Mouse (Mus musculus) CH12.LX (cell line): ENCODE data around the gene 1600002K03Rik. TPM values are rescaled to one million over a fixed set of nuclear protein-coding genes. Genes with fewer than 3 reads are reported as not detected.
A peak's percentile ranks its signal among the peaks of the same experiment; 100 is the strongest.

Source experiments
- DNase-seq: peaks from one replicate; pipeline ENCODE4 v3.0.0-alpha.2; 2013; ENCODE audit errors: extremely low read depth
- H3K27ac ChIP-seq: 2 replicates; pipeline ENCODE4 v1.5.1; 2012; ENCODE audit warnings: low read depth, mild to moderate bottlenecking, control low read depth, moderate library complexity; ENCODE audit not compliant: insufficient read depth
- H3K27me3 ChIP-seq: replicated peaks from 2 replicates; pipeline ENCODE3; 2012; ENCODE audit warnings: inconsistent platforms
- H3K36me3 ChIP-seq, 2 experiments: replicated peaks in 1 of 2; 2 replicates each; pipeline versions ENCODE3 to v1.6.1; 2012; ENCODE audit warnings: inconsistent platforms in 1 of 2, low read length in 1 of 2, mild to moderate bottlenecking in 1 of 2, mixed read lengths in 1 of 2, moderate library complexity in 1 of 2; ENCODE audit not compliant: control insufficient read depth in 1 of 2, insufficient read depth in 1 of 2
- H3K4me1 ChIP-seq, 2 experiments: 2 replicates each; pipeline ENCODE4 v1.6.1; 2012; ENCODE audit warnings: inconsistent platforms in 1 of 2, moderate library complexity in 1 of 2; ENCODE audit not compliant: insufficient read depth in 2 of 2, control insufficient read depth in 1 of 2
- H3K4me2 ChIP-seq: 2 replicates; pipeline ENCODE4 v1.6.1; 2012; ENCODE audit warnings: low read depth, mild to moderate bottlenecking, control low read depth; ENCODE audit not compliant: poor library complexity, insufficient read depth, severe bottlenecking
- H3K4me3 ChIP-seq, 3 experiments: fragments of 150-350 bp in 1 of 3; sonication (generic) in 1 of 3; replicated peaks in 1 of 3; 2 replicates each; pipeline versions ENCODE3 to v1.5.1; 2011 to 2012; ENCODE audit warnings: low read depth in 2 of 3, low read length in 2 of 3, mild to moderate bottlenecking in 2 of 3, moderate library complexity in 2 of 3, control low read depth in 1 of 3, improper control_type of control experiment in 1 of 3, inconsistent platforms in 1 of 3, mixed read lengths in 1 of 3; ENCODE audit not compliant: poor library complexity in 1 of 3
- H3K79me2 ChIP-seq: replicated peaks from 2 replicates; pipeline ENCODE4 v1.6.1; 2012; ENCODE audit warnings: mild to moderate bottlenecking, moderate library complexity; ENCODE audit not compliant: control insufficient read depth, poor library complexity, insufficient read depth, severe bottlenecking; ENCODE audit errors: extremely low read depth
- H3K9ac ChIP-seq: 2 replicates; pipeline ENCODE4 v1.6.1; 2012; ENCODE audit warnings: low read depth, mild to moderate bottlenecking, control low read depth, moderate library complexity; ENCODE audit not compliant: insufficient read depth
- H3K9me3 ChIP-seq: replicated peaks from 2 replicates; pipeline ENCODE3; 2012; ENCODE audit warnings: low read length, inconsistent platforms, mixed read lengths
- BHLHE40 ChIP-seq: IDR thresholded peaks from 2 replicates; pipeline ENCODE4 v1.6.1; 2011; ENCODE audit warnings: mild to moderate bottlenecking, low read depth, low read length, improper control_type of control experiment
- CHD1 ChIP-seq: IDR thresholded peaks from 2 replicates; pipeline ENCODE4 v1.6.1; 2012; ENCODE audit warnings: low read depth, low read length, improper control_type of control experiment, inconsistent platforms
- CHD2 ChIP-seq: IDR thresholded peaks from 2 replicates; pipeline ENCODE4 v1.6.1; 2011; ENCODE audit warnings: low read length, improper control_type of control experiment
- CTCF ChIP-seq, 2 experiments: IDR thresholded peaks in 1 of 2; conservative IDR thresholded peaks in 1 of 2; 2 replicates each; pipeline ENCODE4 v1.5.1; 2011 to 2012; ENCODE audit warnings: low read depth in 2 of 2, low read length in 2 of 2, improper control_type of control experiment in 1 of 2, inconsistent platforms in 1 of 2, mild to moderate bottlenecking in 1 of 2, moderate library complexity in 1 of 2
- E2F4 ChIP-seq: IDR thresholded peaks from 2 replicates; pipeline ENCODE4 v1.6.1; 2011; ENCODE audit warnings: low read depth, low read length, improper control_type of control experiment; ENCODE audit not compliant: insufficient replicate concordance
- ELF1 ChIP-seq: IDR thresholded peaks from 2 replicates; pipeline ENCODE4 v1.6.1; 2014; ENCODE audit warnings: low read depth, mild to moderate bottlenecking, inconsistent platforms, low read length, improper control_type of control experiment
- EP300 ChIP-seq: IDR thresholded peaks from 2 replicates; pipeline ENCODE4 v1.6.1; 2011; ENCODE audit warnings: low read length, improper control_type of control experiment
- ETS1 ChIP-seq: conservative IDR thresholded peaks from 2 replicates; pipeline ENCODE4 v1.6.1; 2012; ENCODE audit warnings: low read depth, mild to moderate bottlenecking, inconsistent platforms, low read length, improper control_type of control experiment, moderate library complexity
- GABPA ChIP-seq: IDR thresholded peaks from 2 replicates; pipeline ENCODE4 v1.6.1; 2012; ENCODE audit warnings: low read depth, low read length, improper control_type of control experiment, inconsistent platforms; ENCODE audit not compliant: insufficient replicate concordance
- HCFC1 ChIP-seq: IDR thresholded peaks from 2 replicates; pipeline ENCODE4 v1.6.1; 2012; ENCODE audit warnings: low read depth, mild to moderate bottlenecking, inconsistent platforms, low read length, improper control_type of control experiment
- IRF4 ChIP-seq: IDR thresholded peaks from 2 replicates; pipeline ENCODE4 v1.6.1; 2014; ENCODE audit warnings: low read depth, mild to moderate bottlenecking, inconsistent platforms, low read length, improper control_type of control experiment
- JUN ChIP-seq: IDR thresholded peaks from 2 replicates; pipeline ENCODE4 v1.6.1; 2011; ENCODE audit warnings: low read depth, mild to moderate bottlenecking, low read length, improper control_type of control experiment, moderate library complexity; ENCODE audit not compliant: insufficient read depth
- JUND ChIP-seq: conservative IDR thresholded peaks from 2 replicates; pipeline ENCODE4 v1.6.1; 2011; ENCODE audit warnings: low read depth, low read length, improper control_type of control experiment
- KAT2A ChIP-seq: IDR thresholded peaks from 2 replicates; pipeline ENCODE4 v1.6.1; 2012; ENCODE audit warnings: low read length, improper control_type of control experiment, inconsistent platforms; ENCODE audit not compliant: insufficient replicate concordance
- MAFK ChIP-seq: IDR thresholded peaks from 2 replicates; pipeline ENCODE4 v1.6.1; 2011; ENCODE audit warnings: low read length, improper control_type of control experiment; ENCODE audit not compliant: insufficient replicate concordance
- MAX ChIP-seq: IDR thresholded peaks from 2 replicates; pipeline ENCODE4 v1.6.1; 2011; ENCODE audit warnings: low read length, improper control_type of control experiment
- MEF2A ChIP-seq: IDR thresholded peaks from 2 replicates; pipeline ENCODE4 v1.6.1; 2014; ENCODE audit warnings: low read depth, mild to moderate bottlenecking, inconsistent platforms, low read length, improper control_type of control experiment, borderline replicate concordance
- MXI1 ChIP-seq: IDR thresholded peaks from 2 replicates; pipeline ENCODE4 v1.6.1; 2011; ENCODE audit warnings: mild to moderate bottlenecking, low read depth, low read length, improper control_type of control experiment
- MYC ChIP-seq: IDR thresholded peaks from 2 replicates; pipeline ENCODE4 v1.6.1; 2011; ENCODE audit warnings: low read depth, mild to moderate bottlenecking, improper control_type of control experiment, low read length
- NELFE ChIP-seq: IDR thresholded peaks from 2 replicates; pipeline ENCODE4 v1.6.1; 2011; ENCODE audit warnings: low read depth, low read length, improper control_type of control experiment
- NRF1 ChIP-seq: IDR thresholded peaks from 2 replicates; pipeline ENCODE4 v1.6.1; 2014; ENCODE audit warnings: low read depth, mild to moderate bottlenecking, inconsistent platforms, low read length, improper control_type of control experiment, moderate library complexity
- PAX5 ChIP-seq: IDR thresholded peaks from 2 replicates; pipeline ENCODE4 v1.6.1; 2012; ENCODE audit warnings: low read length, inconsistent platforms, mixed read lengths
- POLR2A ChIP-seq: IDR thresholded peaks from 2 replicates; pipeline ENCODE4 v1.6.1; 2011; ENCODE audit warnings: low read depth, mild to moderate bottlenecking, improper control_type of control experiment, low read length
- POLR2AphosphoS2 ChIP-seq: IDR thresholded peaks from 2 replicates; pipeline ENCODE4 v1.6.1; 2011; ENCODE audit warnings: low read depth, low read length, improper control_type of control experiment
- RAD21 ChIP-seq: IDR thresholded peaks from 2 replicates; pipeline ENCODE4 v1.6.1; 2011; ENCODE audit warnings: low read depth, mild to moderate bottlenecking, low read length, improper control_type of control experiment, moderate library complexity
- RCOR1 ChIP-seq: conservative IDR thresholded peaks from 2 replicates; pipeline ENCODE4 v1.6.1; 2012; ENCODE audit warnings: low read depth, mild to moderate bottlenecking, inconsistent platforms, low read length, improper control_type of control experiment
- SIN3A ChIP-seq: IDR thresholded peaks from 2 replicates; pipeline ENCODE4 v1.6.1; 2012; ENCODE audit warnings: low read length, improper control_type of control experiment, inconsistent platforms
- SMC3 ChIP-seq: IDR thresholded peaks from 2 replicates; pipeline ENCODE4 v1.6.1; 2011; ENCODE audit warnings: low read depth, low read length, improper control_type of control experiment
- TBP ChIP-seq: conservative IDR thresholded peaks from 2 replicates; pipeline ENCODE4 v1.6.1; 2011; ENCODE audit warnings: low read depth, low read length, improper control_type of control experiment
- TCF12 ChIP-seq: IDR thresholded peaks from 2 replicates; pipeline ENCODE4 v1.6.1; 2014; ENCODE audit warnings: low read depth, mild to moderate bottlenecking, inconsistent platforms, low read length, improper control_type of control experiment
- UBTF ChIP-seq: IDR thresholded peaks from 2 replicates; pipeline ENCODE4 v1.6.1; 2012; ENCODE audit warnings: low read depth, mild to moderate bottlenecking, inconsistent platforms, low read length, improper control_type of control experiment, moderate library complexity
- USF1 ChIP-seq: IDR thresholded peaks from 2 replicates; pipeline ENCODE4 v1.6.1; 2014; ENCODE audit warnings: low read depth, mild to moderate bottlenecking, inconsistent platforms, low read length, improper control_type of control experiment
- USF2 ChIP-seq: conservative IDR thresholded peaks from 2 replicates; pipeline ENCODE4 v1.6.1; 2011; ENCODE audit warnings: low read depth, low read length, improper control_type of control experiment
- ZC3H11A ChIP-seq: IDR thresholded peaks from 2 replicates; pipeline ENCODE4 v1.6.1; 2012; ENCODE audit warnings: low read depth, mild to moderate bottlenecking, inconsistent platforms, low read length, improper control_type of control experiment
- ZKSCAN1 ChIP-seq: IDR thresholded peaks from 2 replicates; pipeline ENCODE4 v1.6.1; 2012; ENCODE audit warnings: low read depth, inconsistent platforms, low read length, improper control_type of control experiment, borderline replicate concordance
- ZMIZ1 ChIP-seq: IDR thresholded peaks from 2 replicates; pipeline ENCODE4 v1.6.1; 2012; ENCODE audit warnings: low read depth, mild to moderate bottlenecking, inconsistent platforms, low read length, improper control_type of control experiment
- ZNF384 ChIP-seq: IDR thresholded peaks from 2 replicates; pipeline ENCODE4 v1.6.1; 2012; ENCODE audit warnings: low read depth, low read length, improper control_type of control experiment, inconsistent platforms
- dilution Hi-C: fragments of 300-500 bp; cut with MboI; formaldehyde crosslinking; loops from 2 replicates; pipeline ENCODE4 v1.14.3; 2020; ENCODE audit warnings: low sequenced_read_pairs; ENCODE audit not compliant: extremely low pct_unique_long_range_greater_than_20kb, extremely low pct_ligation_motif_present
- in situ Hi-C: fragments of 300-500 bp; cut with MboI; formaldehyde crosslinking; loops from 3 replicates; pipeline ENCODE4 v1.14.3; 2019; ENCODE audit warnings: low sequenced_read_pairs, low pct_ligation_motif_present, low pct_unique_long_range_greater_than_20kb, mixed read lengths
- polyA plus RNA-seq: library from polyadenylated mRNA; unstranded; fragments of >175 nt; gene quantifications from 2 replicates; pipeline ENCODE4 v1.2.1, GENCODE M21; 2012; ENCODE audit warnings: low read depth; ENCODE audit not compliant: insufficient read length
- total RNA-seq, 2 experiments: library from RNA; depleted of rRNA; stranded (reverse); fragments of 300-350 nt in 1 of 2; fragments of >200 nt in 1 of 2; gene quantifications; 2 replicates each; pipeline ENCODE4 v1.2.3; 2012 to 2014

Gene 1600002K03Rik
- total and polyA plus RNA-seq, 3 experiments, result 19.3 to 40.2 (median 30.5) TPM

- Histone ChIP-seq H3K9ac (peak overlapping the region; percentile 95), H3K4me1 (peaks cover 36 to 50% of the 10 kb centered on the region in 2 experiments), H3K4me2 (peak overlapping the region; percentile 18), H3K27me3 (no peaks in the 10 kb centered on the region), H3K27ac (peak overlapping the region; percentile 96), H3K4me3 (peak overlapping the region; percentile 81 to 91 (median 82)), H3K9me3 (no peaks in the 10 kb centered on the region), H3K79me2 (peaks cover 15% of the 10 kb centered on the region), H3K36me3 (peaks cover 35 to 49% of the 10 kb centered on the region in 2 experiments)
- dilution Hi-C loops (no loop called here), in situ Hi-C loops (no loop called here)
- peak; percentile 96 for DNase-seq
- TF ChIP-seq RAD21, result no peak
- TF ChIP-seq MXI1, result peak; percentile 48
- no peak for TF ChIP-seq JUN
- no peak for TF ChIP-seq MEF2A
- TF ChIP-seq MAX, result peak; percentile 53; the same call in 1 of the 2 replicates
- TF ChIP-seq USF1, result peak; percentile 83
- TF ChIP-seq E2F4, result no peak
- peak; percentile 89 for TF ChIP-seq ZNF384
- TF ChIP-seq GABPA, result no peak
- TF ChIP-seq ETS1, result no peak
- peak; percentile 68; the same call in 1 of the 2 replicates for TF ChIP-seq CHD1
- TF ChIP-seq IRF4, result no peak
- 0 out of 2 replicates have a peak, but pooled peaks have one; percentile 26 for TF ChIP-seq KAT2A
- TF ChIP-seq NELFE, result peak; percentile 63; the same call in 1 of the 2 replicates
- TF ChIP-seq POLR2AphosphoS2, result no peak
- peak; percentile 57; the same call in 1 of the 2 replicates for TF ChIP-seq CHD2
- peak; percentile 42 for TF ChIP-seq USF2
- TF ChIP-seq NRF1, result no peak
- TF ChIP-seq BHLHE40, result peak; percentile 4
- TF ChIP-seq RCOR1, result no peak
- no peak for TF ChIP-seq PAX5
- 0 out of 2 replicates have a peak, but pooled peaks have one; percentile 18 for TF ChIP-seq UBTF
- TF ChIP-seq ZC3H11A, result no peak
- TF ChIP-seq ELF1, result no peak
- peak; percentile 83; the same call in 1 of the 2 replicates for TF ChIP-seq SIN3A
- TF ChIP-seq TBP, result 0 out of 2 replicates have a peak, but pooled peaks have one; percentile 59
- TF ChIP-seq MYC, result no peak
- no peak for TF ChIP-seq ZKSCAN1
- TF ChIP-seq MAFK, result 0 out of 2 replicates have a peak, but pooled peaks have one; percentile 17
- no peak for TF ChIP-seq JUND
- TF ChIP-seq ZMIZ1, result no peak
- no peak for TF ChIP-seq TCF12
- no peak for TF ChIP-seq SMC3
- TF ChIP-seq HCFC1, result no peak
- TF ChIP-seq CTCF (conservative IDR thresholded peaks at IDR 0.05 in 1 of 2, IDR thresholded peaks at IDR 0.05 in 1 of 2; ENCODE audit: low read depth in 2 of 2, low read length in 2 of 2), result no peak
- no peak for TF ChIP-seq EP300
- peak; percentile 45; the same call in 1 of the 2 replicates for TF ChIP-seq POLR2A
Observed at GRCm38 (mm10) chr10:80149291-80150225, 23.2 kb upstream of the 1600002K03Rik start.
